In the genomic region with DNA sequence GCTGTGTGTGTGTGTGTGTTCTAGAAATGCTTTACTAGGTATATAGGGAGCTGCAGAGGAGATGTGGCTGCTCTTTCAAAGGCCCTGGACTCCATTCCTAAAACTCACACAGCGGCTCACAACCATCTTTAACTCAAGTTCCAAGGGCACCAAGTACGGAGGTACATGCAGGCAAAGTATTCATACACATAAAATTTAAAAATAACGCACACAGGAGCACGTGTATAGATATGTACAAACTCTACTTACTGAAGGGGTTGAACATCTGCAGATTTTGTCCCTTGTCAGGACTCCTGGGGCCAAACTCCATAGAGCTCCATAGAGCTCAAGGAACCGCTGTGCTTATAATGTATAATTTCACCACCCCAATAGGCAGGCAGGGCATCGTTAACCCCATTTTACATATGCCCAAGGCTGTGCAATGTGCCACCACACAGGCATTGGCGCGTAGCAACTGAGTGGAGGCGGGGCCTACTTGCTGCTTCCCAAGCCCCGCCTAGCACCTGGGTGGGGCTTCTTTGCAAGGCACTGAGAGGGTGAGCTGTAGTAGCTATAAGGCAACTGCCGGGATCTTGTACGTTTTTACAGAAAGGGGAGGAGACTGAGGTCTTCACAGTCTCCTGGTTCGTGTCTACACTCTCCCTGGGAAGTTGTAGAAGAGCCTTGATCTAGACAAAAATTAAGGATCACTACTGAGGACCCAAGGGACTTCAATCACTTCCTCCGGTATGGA, we compare ENCODE assay signal across 8 mouse cellular contexts.
DNase-seq lines count a peak whose midpoint lies in the region; ATAC-seq and TF ChIP-seq lines count a peak whose summit lies in the region.

No protein-coding gene starts in this region.

- TF ChIP-seq CTCF in hindbrain, postnatal 0 days (IDR thresholded peaks at IDR 0.05; ENCODE audit: low read depth): no peak
- no peak for TF ChIP-seq CTCF in lung, adult 2 months (IDR thresholded peaks at IDR 0.05; ENCODE audit: insufficient read depth, low read length)

- 0 out of 2 replicates have a peak, but pooled peaks cover 2% of the 10 kb centered on the region for H3K4me1 ChIP-seq in hindbrain, embryonic 11.5 days (replicated peaks; ENCODE audit: control insufficient read depth, insufficient read depth, low read length)
- peaks cover 10% of the 10 kb centered on the region; the same call in 1 of the 2 replicates for H3K4me1 ChIP-seq in hindbrain, postnatal 0 days (ENCODE audit: insufficient read depth, low read length)
- H3K4me1 ChIP-seq in lung, adult 2 months (ENCODE audit: control insufficient read depth, insufficient read depth, low read length): peaks cover 3% of the 10 kb centered on the region

- H3K27me3 ChIP-seq in hindbrain, embryonic 11.5 days (ENCODE audit: control insufficient read depth, insufficient read depth, low read length): no peaks in the 10 kb centered on the region
- no peaks in the 10 kb centered on the region for H3K27me3 ChIP-seq in hindbrain, postnatal 0 days (ENCODE audit: insufficient read depth, low read length)

- no peak overlapping the region for H3K27ac ChIP-seq in hindbrain, embryonic 11.5 days (ENCODE audit: low read depth, low read length)
- no peak overlapping the region for H3K27ac ChIP-seq in hindbrain, postnatal 0 days

- H3K36me3 ChIP-seq in hindbrain, embryonic 11.5 days (ENCODE audit: control insufficient read depth, insufficient read depth, low read length): no peaks in the 10 kb centered on the region
- H3K36me3 ChIP-seq in hindbrain, postnatal 0 days (ENCODE audit: insufficient read depth, low read length): no peaks in the 10 kb centered on the region

- WGBS in hindbrain, embryonic 11.5 days: 25% methylated on average over 14 of the region's 14 CpGs
- WGBS in hindbrain, postnatal 0 days: 32% methylated on average over 14 of the region's 14 CpGs
- 61% methylated on average over 14 of the region's 14 CpGs for WGBS in lung, adult 2 months

- H3K4me3 ChIP-seq in hindbrain, embryonic 11.5 days (ENCODE audit: low read depth, low read length): no peak overlapping the region
- H3K4me3 ChIP-seq in hindbrain, postnatal 0 days (ENCODE audit: low read length): no peak overlapping the region
- no peak overlapping the region for H3K4me3 ChIP-seq in lung, adult 2 months (replicated peaks; ENCODE audit: extremely low read depth, low read depth, low read length)

- H3K9ac ChIP-seq in hindbrain, embryonic 11.5 days (ENCODE audit: low read depth, low read length): no peak overlapping the region
- no peak overlapping the region for H3K9ac ChIP-seq in hindbrain, postnatal 0 days (replicated peaks; ENCODE audit: low read length)

- no peak for TF ChIP-seq POLR2A in lung, adult 2 months (IDR thresholded peaks at IDR 0.05; ENCODE audit: borderline replicate concordance, extremely low read depth, low read depth, low read length)

- no peak overlapping the region for H3K4me2 ChIP-seq in hindbrain, embryonic 11.5 days (replicated peaks; ENCODE audit: low read depth, low read length)
- no peak overlapping the region for H3K4me2 ChIP-seq in hindbrain, postnatal 0 days (ENCODE audit: low read depth, low read length)

- no peaks in the 10 kb centered on the region for H3K9me3 ChIP-seq in hindbrain, embryonic 11.5 days (ENCODE audit: control insufficient read depth, low read length)
- H3K9me3 ChIP-seq in hindbrain, postnatal 0 days (ENCODE audit: low read length): no peaks in the 10 kb centered on the region

- 0 out of 2 replicates have a peak, but pooled peaks have one; percentile 39 for ATAC-seq in hindbrain, embryonic 11.5 days (ENCODE audit: low FRiP score)
- ATAC-seq in hindbrain, postnatal 0 days: no peak
- peak; percentile 52 for ATAC-seq in granulocyte monocyte progenitor cell, adult 5-6 weeks (replicated peaks; ENCODE audit: poor library complexity, severe bottlenecking)
- no peak for ATAC-seq in monocyte, adult 5-6 weeks (replicated peaks; ENCODE audit: insufficient number of reproducible peaks, low FRiP score, low TSS enrichment, poor library complexity, severe bottlenecking)

- DNase-seq in hindbrain, embryonic 11.5 days (ENCODE audit: low spot score): peak; percentile 64
- DNase-seq in hindbrain, postnatal 0 days (ENCODE audit: low spot score): no peak
- DNase-seq in ZHBTc4 (ENCODE audit: low read depth, low spot score): peak; percentile 97
- DNase-seq in lung, adult 2 months: peak; percentile 37
- peak; percentile 72 to 79 for DNase-seq in spleen, postnatal 4 days (ENCODE audit: low spot score in 2 of 2)
- DNase-seq in ovary, postnatal 10 days (ENCODE audit: low spot score): no peak

Comparison
In these comparisons a context has a peak if more than half of its experiments do, and no peak if none do; other contexts are left out.
1. ATAC-seq: peak in hindbrain, embryonic 11.5 days (single experiment) and granulocyte monocyte progenitor cell, adult 5-6 weeks (single experiment); none in hindbrain, postnatal 0 days (single experiment) and monocyte, adult 5-6 weeks (single experiment).
2. DNase-seq: peak in hindbrain, embryonic 11.5 days (single experiment), ZHBTc4 (single experiment), lung, adult 2 months (single experiment) and spleen, postnatal 4 days (2 of 2); none in hindbrain, postnatal 0 days (single experiment) and ovary, postnatal 10 days (single experiment).